26 mouse cellular contexts compared by ENCODE assay signal in genomic region chr14:29879283-29879682, GRCm38 (mm10).
"Had no signal": no experiment of that assay in that cellular context is flagged by ENCODE, and none has a peak within 500 bp of the region (broad histone marks: within the 10 kb centered on the region; RNA-seq: fewer than 3 reads in every experiment).

No protein-coding gene starts in this region.

- H3K9me3 ChIP-seq: embryonic facial prominence, embryonic 13.5 days; embryonic facial prominence, embryonic 15.5 days; forebrain, embryonic 10.5 days; forebrain, embryonic 12.5 days; forebrain, embryonic 13.5 days; forebrain, embryonic 15.5 days had no signal

- ATAC-seq: forebrain, embryonic 13.5 days; forebrain, embryonic 14.5 days; forebrain, embryonic 15.5 days; forebrain, embryonic 16.5 days; forebrain, postnatal 0 days had no signal

- H3K4me2 ChIP-seq: embryonic facial prominence, embryonic 13.5 days; embryonic facial prominence, embryonic 15.5 days; forebrain, embryonic 12.5 days; forebrain, embryonic 13.5 days; forebrain, embryonic 15.5 days had no signal

- DNase-seq: cerebellum, adult 2 months; cerebellum, adult 8-10 months; cerebellum, adult 9-10 months; cerebellum, adult 9-11 months; cerebellum, postnatal 10 days; cerebellum, postnatal 14 days; cerebellum, postnatal 25 days; cerebellum, postnatal 36 days; embryo, embryonic 11 days; forebrain, postnatal 0 days; gastrocnemius, adult 2 months; gastrocnemius, postnatal 10 days; gastrocnemius, postnatal 14 days; gastrocnemius, postnatal 25 days; gastrocnemius, postnatal 36 days; heart, adult 18-20 months; heart, adult 2 months had no signal

- H3K27me3 ChIP-seq: embryonic facial prominence, embryonic 13.5 days; embryonic facial prominence, embryonic 15.5 days; forebrain, embryonic 12.5 days; forebrain, embryonic 13.5 days; forebrain, embryonic 15.5 days had no signal

- H3K4me1 ChIP-seq: forebrain, embryonic 10.5 days; forebrain, embryonic 12.5 days; forebrain, embryonic 13.5 days had no signal

- H3K9ac ChIP-seq: embryonic facial prominence, embryonic 13.5 days; embryonic facial prominence, embryonic 15.5 days; forebrain, embryonic 12.5 days; forebrain, embryonic 13.5 days; forebrain, embryonic 15.5 days; forebrain, postnatal 0 days had no signal

- H3K27ac ChIP-seq: embryonic facial prominence, embryonic 13.5 days; embryonic facial prominence, embryonic 15.5 days; forebrain, embryonic 10.5 days; forebrain, embryonic 12.5 days; forebrain, embryonic 13.5 days; forebrain, embryonic 15.5 days; gastrocnemius, adult 2 months; heart, adult 2 months had no signal

- H3K36me3 ChIP-seq: embryonic facial prominence, embryonic 13.5 days; embryonic facial prominence, embryonic 15.5 days; forebrain, embryonic 10.5 days; forebrain, embryonic 12.5 days; forebrain, embryonic 15.5 days had no signal

- H3K4me3 ChIP-seq: embryonic facial prominence, embryonic 13.5 days; embryonic facial prominence, embryonic 15.5 days; erythroblast, embryonic 14.5 days; forebrain, embryonic 10.5 days; forebrain, embryonic 12.5 days; forebrain, embryonic 13.5 days; forebrain, embryonic 15.5 days; gastrocnemius, adult 2 months; heart, adult 2 months had no signal
